Mouse (Mus musculus) erythroblast, embryonic 14.5 days (primary cell): ENCODE results near the gene Rnpc3. TPM values are rescaled to one million over a fixed set of nuclear protein-coding genes. Genes with fewer than 3 reads are reported as not detected.
"Not testable (repeated sequence)": the region's sequence is repeated elsewhere in the genome, so short reads cannot be mapped to it uniquely, and the experiment has no call there.

Experiments used
- H3K27me3 ChIP-seq: 2 replicates; pipeline ENCODE4 v1.6.1; 2012; ENCODE audit warnings: inconsistent platforms; ENCODE audit not compliant: control insufficient read depth
- H3K36me3 ChIP-seq: 2 replicates; pipeline ENCODE4 v1.6.1; 2012; ENCODE audit warnings: mild to moderate bottlenecking, inconsistent platforms; ENCODE audit not compliant: control insufficient read depth
- H3K4me1 ChIP-seq: 2 replicates; pipeline ENCODE4 v1.6.1; 2012; ENCODE audit warnings: inconsistent platforms; ENCODE audit not compliant: control insufficient read depth
- H3K4me3 ChIP-seq: replicated peaks from 2 replicates; pipeline ENCODE3; 2012; ENCODE audit warnings: moderate library complexity, mild to moderate bottlenecking, inconsistent platforms
- H3K9me3 ChIP-seq: 2 replicates; pipeline ENCODE4 v1.6.1; 2012; ENCODE audit warnings: low read length, inconsistent platforms, mixed read lengths; ENCODE audit not compliant: control insufficient read depth
- GATA1 ChIP-seq: IDR thresholded peaks from 2 replicates; pipeline ENCODE4 v1.6.1; 2012; ENCODE audit warnings: low read length, inconsistent platforms, mixed read lengths
- TAL1 ChIP-seq: IDR thresholded peaks from 3 replicates; pipeline ENCODE4 v1.6.1; 2012; ENCODE audit warnings: low read length, inconsistent platforms, mixed read lengths
- polyA plus RNA-seq: library from polyadenylated mRNA; stranded (reverse); fragments of >175 nt; gene quantifications from 2 replicates; pipeline ENCODE4 v1.2.3, GENCODE M21; 2012

Gene Rnpc3
- 0.81 and 1.2 TPM in 2 replicates for polyA plus RNA-seq

- Histone ChIP-seq H3K4me1 (peaks cover 42% of the 10 kb centered on the region), H3K4me3 (peak within 1 kb of the TSS; percentile 86), H3K27me3 (no peaks in the 10 kb centered on the region), H3K36me3 (peaks cover 38% of the 10 kb centered on the region), H3K9me3 (no peaks in the 10 kb centered on the region)
- TF ChIP-seq GATA1 (peak; percentile 57; the same call in 1 of the 2 replicates), TAL1 (no peak)
Observed at GRCm38 (mm10) chr3:113629606-113630359, at the start of gene Rnpc3. Gene Rnpc3 (minus strand): TSS chr3:113630149.

- TF ChIP-seq TAL1 (no peak), GATA1 (no peak)
- H3K9me3 ChIP-seq, result no peaks in the 10 kb centered on the region
- H3K4me3 ChIP-seq, result no peak overlapping the region
- no peaks in the 10 kb centered on the region for H3K27me3 ChIP-seq
- no peaks in the 10 kb centered on the region for H3K4me1 ChIP-seq
- H3K36me3 ChIP-seq, result no peaks in the 10 kb centered on the region
Observed at GRCm38 (mm10) chr3:113656940-113657339, 27.0 kb upstream of the Rnpc3 start.

GRCm38 (mm10) chr3:113654335-113654734, 24.4 kb upstream of the Rnpc3 start:
- no peaks in the 10 kb centered on the region for H3K9me3 ChIP-seq

GRCm38 (mm10) chr3:113651386-113651785, 21.4 kb upstream of the Rnpc3 start:
- not testable (repeated sequence) for H3K36me3 ChIP-seq, H3K4me3 ChIP-seq, H3K27me3 ChIP-seq, H3K9me3 ChIP-seq, H3K4me1 ChIP-seq

More at GRCm38 (mm10) chr3:113654335-113654734, 24.4 kb upstream of the Rnpc3 start:
- TF ChIP-seq GATA1 (no peak), TAL1 (no peak)
- Histone ChIP-seq H3K4me3 (no peak overlapping the region), H3K27me3 (no peaks in the 10 kb centered on the region), H3K36me3 (no peaks in the 10 kb centered on the region), H3K4me1 (no peaks in the 10 kb centered on the region)

- no peak for TF ChIP-seq TAL1
- TF ChIP-seq GATA1, result no peak
- no peaks in the 10 kb centered on the region for H3K36me3 ChIP-seq
- H3K4me1 ChIP-seq, result no peaks in the 10 kb centered on the region
- no peak overlapping the region for H3K4me3 ChIP-seq
- 0 out of 2 replicates have a peak, but pooled peaks cover 2% of the 10 kb centered on the region for H3K9me3 ChIP-seq
- no peaks in the 10 kb centered on the region for H3K27me3 ChIP-seq
Observed at GRCm38 (mm10) chr3:113639545-113639944, 9.6 kb upstream of the Rnpc3 start.

GRCm38 (mm10) chr3:113634220-113634619, 4.3 kb upstream of the Rnpc3 start:
- Histone ChIP-seq H3K9me3 (no peaks in the 10 kb centered on the region), H3K4me1 (peaks cover 30% of the 10 kb centered on the region), H3K4me3 (no peak overlapping the region), H3K27me3 (no peaks in the 10 kb centered on the region), H3K36me3 (no peaks in the 10 kb centered on the region)
- TF ChIP-seq TAL1 (no peak), GATA1 (no peak)

GRCm38 (mm10) chr3:113631611-113632010, 1.7 kb upstream of the Rnpc3 start:
- H3K4me1 ChIP-seq, result peaks cover 39% of the 10 kb centered on the region
- peak; percentile 64; the same call in 1 of the 2 replicates for TF ChIP-seq GATA1
- TF ChIP-seq TAL1, result peak; percentile 79
- no peaks in the 10 kb centered on the region for H3K9me3 ChIP-seq
- H3K4me3 ChIP-seq, result peak overlapping the region; percentile 86
- H3K27me3 ChIP-seq, result no peaks in the 10 kb centered on the region
- peaks cover 20% of the 10 kb centered on the region for H3K36me3 ChIP-seq

GRCm38 (mm10) chr3:113630564-113630963, 615 bp upstream of the Rnpc3 start:
- peak overlapping the region; percentile 86 for H3K4me3 ChIP-seq
- peaks cover 42% of the 10 kb centered on the region for H3K4me1 ChIP-seq
- peaks cover 30% of the 10 kb centered on the region for H3K36me3 ChIP-seq
- no peaks in the 10 kb centered on the region for H3K27me3 ChIP-seq
- TF ChIP-seq TAL1 (no peak), GATA1 (peak; percentile 17; the same call in 1 of the 2 replicates)
- H3K9me3 ChIP-seq, result no peaks in the 10 kb centered on the region

GRCm38 (mm10) chr3:113606599-113606998, 23.4 kb downstream of the Rnpc3 start, which contains the start of gene Amy1:
Gene Amy1 (minus strand): TSS chr3:113606699.
- H3K9me3 ChIP-seq, result no peaks in the 10 kb centered on the region
- H3K4me1 ChIP-seq, result no peaks in the 10 kb centered on the region
- no peak for TF ChIP-seq TAL1
- no peak for TF ChIP-seq GATA1
- H3K4me3 ChIP-seq, result no peak within 1 kb of the TSS
- no peaks in the 10 kb centered on the region for H3K27me3 ChIP-seq
- peaks cover 72% of the 10 kb centered on the region for H3K36me3 ChIP-seq
